Mouse (Mus musculus) olfactory bulb, adult 2 months (tissue): ENCODE data around the gene Plcd1.

Source experiments
- CTCF ChIP-seq: fragments of 200-500 bp; IDR thresholded peaks from 2 replicates; pipeline ENCODE4 v1.5.1; 2012; ENCODE audit warnings: low read depth, mild to moderate bottlenecking, low read length, moderate library complexity; ENCODE audit not compliant: insufficient read depth
- POLR2A ChIP-seq: fragments of 200-500 bp; IDR thresholded peaks from 2 replicates; pipeline ENCODE4 v1.6.1; 2012; ENCODE audit warnings: mild to moderate bottlenecking, low read depth, low read length, moderate library complexity; ENCODE audit not compliant: insufficient read depth

- TF ChIP-seq CTCF (no peak), POLR2A (no peak)
Measured at GRCm38 (mm10) chr9:119086451-119086850, 6.9 kb downstream of the Plcd1 start.
